Comparison of ENCODE assay signal across 8 mouse cellular contexts in the genomic region with DNA sequence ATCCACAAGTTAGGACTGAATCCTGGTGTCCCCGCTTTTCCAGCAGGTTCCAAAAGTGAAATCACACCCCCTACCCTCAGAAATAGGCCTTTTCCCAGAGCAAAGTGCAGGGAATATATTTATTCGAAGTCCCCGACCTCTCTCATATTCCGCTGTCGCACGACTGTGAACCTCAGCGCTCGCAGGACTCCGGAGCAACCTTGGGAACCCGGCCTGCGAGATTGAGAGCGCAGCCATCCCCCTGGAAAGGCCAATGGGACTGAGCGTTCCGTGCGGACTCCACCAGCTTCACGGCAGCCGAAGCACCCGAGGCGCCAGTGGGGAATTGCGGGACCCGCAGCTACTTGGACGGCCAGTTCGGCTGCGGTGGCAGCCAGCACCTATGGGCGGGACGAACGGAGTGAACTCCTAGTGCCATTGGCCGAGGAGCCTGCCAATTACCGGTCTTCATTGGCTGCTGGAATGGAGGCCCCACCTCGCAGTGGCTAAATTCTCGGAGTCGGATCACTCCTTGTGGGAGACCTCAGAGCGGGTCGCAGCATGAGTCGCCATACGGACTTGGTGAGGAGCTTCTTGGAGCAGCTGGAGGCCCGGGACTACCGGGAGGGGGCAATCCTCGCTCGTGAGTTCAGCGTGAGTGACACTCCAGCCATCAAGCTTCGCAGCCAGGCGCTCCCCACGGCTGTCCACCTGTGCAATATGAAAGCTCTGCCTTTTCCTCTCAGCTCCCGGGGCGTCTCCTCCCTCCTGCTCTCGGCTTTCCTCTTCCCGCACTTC. TPM values are rescaled to one million over a fixed set of nuclear protein-coding genes. Genes with fewer than 3 reads are reported as not detected.
DNase-seq lines count a peak whose midpoint lies in the region; ATAC-seq lines count a peak whose summit lies in the region.

Ptpn18 (plus strand) TSS at position 479 of the 777 bp plus-strand sequence.

- ATAC-seq in CD4-positive, CD25-positive, alpha-beta regulatory T cell, adult 4 months: peak; percentile 87
- peak; percentile 93 for ATAC-seq in forebrain, embryonic 11.5 days (replicated peaks; ENCODE audit: low FRiP score)
- peak; percentile 90 for ATAC-seq in heart, embryonic 16.5 days (replicated peaks; ENCODE audit: extremely low read depth, insufficient read depth, low FRiP score)
- ATAC-seq in liver, embryonic 15.5 days (ENCODE audit: insufficient read depth): peak; percentile 84
- ATAC-seq in neural tube, embryonic 12.5 days (ENCODE audit: low FRiP score, low read depth): peak; percentile 91

- H3K27me3 ChIP-seq in forebrain, embryonic 11.5 days (ENCODE audit: control insufficient read depth, insufficient read depth, low read length): peaks cover 25% of the 10 kb centered on the region; the same call in 1 of the 2 replicates
- H3K27me3 ChIP-seq in heart, embryonic 16.5 days (ENCODE audit: control insufficient read depth, insufficient read depth, low read length): peaks cover 11% of the 10 kb centered on the region
- peaks cover 48% of the 10 kb centered on the region for H3K27me3 ChIP-seq in liver, embryonic 15.5 days
- peaks cover 41% of the 10 kb centered on the region for H3K27me3 ChIP-seq in neural tube, embryonic 12.5 days (replicated peaks)

- H3K9me3 ChIP-seq in forebrain, embryonic 11.5 days (ENCODE audit: control insufficient read depth, low read length): no peaks in the 10 kb centered on the region
- no peaks in the 10 kb centered on the region for H3K9me3 ChIP-seq in heart, embryonic 16.5 days (replicated peaks; ENCODE audit: control insufficient read depth, low read length)
- no peaks in the 10 kb centered on the region for H3K9me3 ChIP-seq in liver, embryonic 15.5 days (replicated peaks)
- H3K9me3 ChIP-seq in neural tube, embryonic 12.5 days: no peaks in the 10 kb centered on the region

- peak; percentile 73 for DNase-seq in c-Kit-positive CD71-negative TER-119-negative erythroid progenitor cells, embryonic 14.5 days (ENCODE audit: low read depth)
- DNase-seq in forebrain, embryonic 11.5 days (ENCODE audit: low spot score): peak; percentile 93
- DNase-seq in kidney, postnatal 36 days: peak; percentile 95 to 96
- peak; percentile 54 for DNase-seq in telencephalon, adult 2 months (ENCODE audit: low read depth, low spot score)

- H3K4me3 ChIP-seq in forebrain, embryonic 11.5 days (ENCODE audit: low read depth, low read length): peak within 1 kb of the TSS; percentile 52
- H3K4me3 ChIP-seq in heart, embryonic 16.5 days (ENCODE audit: low read length): peak within 1 kb of the TSS; percentile 71
- peak within 1 kb of the TSS; percentile 60 for H3K4me3 ChIP-seq in liver, embryonic 15.5 days (replicated peaks)
- H3K4me3 ChIP-seq in neural tube, embryonic 12.5 days: peak within 1 kb of the TSS; percentile 43

- H3K4me2 ChIP-seq in forebrain, embryonic 11.5 days (ENCODE audit: low read depth, low read length, severe bottlenecking): peak within 1 kb of the TSS; percentile 92
- peak within 1 kb of the TSS; percentile 92 for H3K4me2 ChIP-seq in heart, embryonic 16.5 days (ENCODE audit: low read depth, low read length)
- peak within 1 kb of the TSS; percentile 81 for H3K4me2 ChIP-seq in liver, embryonic 15.5 days
- H3K4me2 ChIP-seq in neural tube, embryonic 12.5 days (replicated peaks): peak within 1 kb of the TSS; percentile 86

- 0% methylated on average over 48 of the region's 48 CpGs for WGBS in forebrain, embryonic 11.5 days
- under 1% methylated on average over 48 of the region's 48 CpGs for WGBS in heart, embryonic 16.5 days
- under 1% methylated on average over 48 of the region's 48 CpGs for WGBS in liver, embryonic 15.5 days (ENCODE audit: insufficient replicate concordance)
- WGBS in neural tube, embryonic 12.5 days: under 1% methylated on average over 48 of the region's 48 CpGs

- H3K9ac ChIP-seq in forebrain, embryonic 11.5 days (ENCODE audit: low read length): peak within 1 kb of the TSS; percentile 49
- peak within 1 kb of the TSS; percentile 75 for H3K9ac ChIP-seq in heart, embryonic 16.5 days (ENCODE audit: low read length)
- H3K9ac ChIP-seq in liver, embryonic 15.5 days: peak within 1 kb of the TSS; percentile 54
- H3K9ac ChIP-seq in neural tube, embryonic 12.5 days: peak within 1 kb of the TSS; percentile 36

- peaks cover 3% of the 10 kb centered on the region; the same call in 1 of the 2 replicates for H3K4me1 ChIP-seq in forebrain, embryonic 11.5 days (replicated peaks; ENCODE audit: control insufficient read depth, insufficient read depth, low read length)
- no peaks in the 10 kb centered on the region; the same call in 1 of the 2 replicates for H3K4me1 ChIP-seq in heart, embryonic 16.5 days (ENCODE audit: control insufficient read depth, insufficient read depth, low read length)
- H3K4me1 ChIP-seq in liver, embryonic 15.5 days (replicated peaks): peaks cover 25% of the 10 kb centered on the region; the same call in 1 of the 2 replicates
- H3K4me1 ChIP-seq in neural tube, embryonic 12.5 days: peaks cover 4% of the 10 kb centered on the region; the same call in 1 of the 2 replicates

- H3K36me3 ChIP-seq in forebrain, embryonic 11.5 days (ENCODE audit: control insufficient read depth, insufficient read depth, low read length): no peaks in the 10 kb centered on the region
- no peaks in the 10 kb centered on the region for H3K36me3 ChIP-seq in heart, embryonic 16.5 days (ENCODE audit: control insufficient read depth, insufficient read depth)
- H3K36me3 ChIP-seq in liver, embryonic 15.5 days (replicated peaks): no peaks in the 10 kb centered on the region
- no peaks in the 10 kb centered on the region for H3K36me3 ChIP-seq in neural tube, embryonic 12.5 days

- no peak within 1 kb of the TSS for H3K27ac ChIP-seq in forebrain, embryonic 11.5 days (ENCODE audit: low read depth, low read length)
- peak within 1 kb of the TSS; percentile 38 for H3K27ac ChIP-seq in heart, embryonic 16.5 days (ENCODE audit: low read length)
- H3K27ac ChIP-seq in liver, embryonic 15.5 days (replicated peaks): no peak within 1 kb of the TSS
- H3K27ac ChIP-seq in neural tube, embryonic 12.5 days: no peak within 1 kb of the TSS

RNA-seq across cellular contexts. Expression of gene Ptpn18, which starts in this region (rescaled TPM):
- 100 to 1,000 TPM; 127 to 195 TPM for polyA plus RNA-seq in CD4-positive, CD25-positive, alpha-beta regulatory T cell, adult 4 months (2017; shearing (Covaris generic))
- polyA plus RNA-seq in forebrain, embryonic 11.5 days (2014; fragmentation: Nextera tagmentation; extraction: Ambion mirVana): 4.6 and 7.0 TPM in 2 replicates
- 18.1 and 25.8 TPM in 2 replicates for polyA plus RNA-seq in heart, embryonic 16.5 days (2015; fragmentation: Nextera tagmentation; extraction: Ambion mirVana)
- polyA plus RNA-seq in liver, embryonic 15.5 days (2015; fragmentation: Nextera tagmentation; extraction: Ambion mirVana): 17.8 and 18.2 TPM in 2 replicates
- 5.2 and 7.7 TPM in 2 replicates for polyA plus RNA-seq in neural tube, embryonic 12.5 days (2016; fragmentation: Nextera tagmentation; extraction: Ambion mirVana)
